Mouse (Mus musculus) gastrocnemius, postnatal 10 days (tissue): Measurements from ENCODE around the gene Arhgap10. TPM values are rescaled to one million over a fixed set of nuclear protein-coding genes. Genes with fewer than 3 reads are reported as not detected.

ENCODE experiments used
- DNase-seq: peaks from one replicate; pipeline ENCODE4 v3.0.0; 2021; ENCODE audit warnings: mixed read lengths
- long read RNA-seq, 2 experiments: library from polyadenylated mRNA; stranded (forward); transcript quantifications; one replicate each; pipeline ENCODE4 v2.0.0; 2021
- total RNA-seq, 2 experiments: library from RNA; stranded (reverse); gene quantifications; 2 replicates each; pipeline ENCODE4 v1.2.3; 2021

The Arhgap10 gene
- 10 to 100 TPM; 56.8 to 57.2 TPM for total RNA-seq
- long read RNA-seq, experiment 1, transcript Arhgap10-201 (23 exons, 3,084 nt): major isoform, 32 of 60 reads
- long read RNA-seq, experiment 1, partial matches to known transcripts: 6 of 60 reads
- long read RNA-seq, experiment 1, other reads (novel, unspliced or antisense): 19 of 60 reads
- long read RNA-seq, experiment 2, transcript Arhgap10-201 (23 exons, 3,084 nt): major isoform, 21 of 45 reads
- long read RNA-seq, experiment 2, partial matches to known transcripts: 6 of 45 reads
- long read RNA-seq, experiment 2, other reads (novel, unspliced or antisense): 13 of 45 reads

DNA sequence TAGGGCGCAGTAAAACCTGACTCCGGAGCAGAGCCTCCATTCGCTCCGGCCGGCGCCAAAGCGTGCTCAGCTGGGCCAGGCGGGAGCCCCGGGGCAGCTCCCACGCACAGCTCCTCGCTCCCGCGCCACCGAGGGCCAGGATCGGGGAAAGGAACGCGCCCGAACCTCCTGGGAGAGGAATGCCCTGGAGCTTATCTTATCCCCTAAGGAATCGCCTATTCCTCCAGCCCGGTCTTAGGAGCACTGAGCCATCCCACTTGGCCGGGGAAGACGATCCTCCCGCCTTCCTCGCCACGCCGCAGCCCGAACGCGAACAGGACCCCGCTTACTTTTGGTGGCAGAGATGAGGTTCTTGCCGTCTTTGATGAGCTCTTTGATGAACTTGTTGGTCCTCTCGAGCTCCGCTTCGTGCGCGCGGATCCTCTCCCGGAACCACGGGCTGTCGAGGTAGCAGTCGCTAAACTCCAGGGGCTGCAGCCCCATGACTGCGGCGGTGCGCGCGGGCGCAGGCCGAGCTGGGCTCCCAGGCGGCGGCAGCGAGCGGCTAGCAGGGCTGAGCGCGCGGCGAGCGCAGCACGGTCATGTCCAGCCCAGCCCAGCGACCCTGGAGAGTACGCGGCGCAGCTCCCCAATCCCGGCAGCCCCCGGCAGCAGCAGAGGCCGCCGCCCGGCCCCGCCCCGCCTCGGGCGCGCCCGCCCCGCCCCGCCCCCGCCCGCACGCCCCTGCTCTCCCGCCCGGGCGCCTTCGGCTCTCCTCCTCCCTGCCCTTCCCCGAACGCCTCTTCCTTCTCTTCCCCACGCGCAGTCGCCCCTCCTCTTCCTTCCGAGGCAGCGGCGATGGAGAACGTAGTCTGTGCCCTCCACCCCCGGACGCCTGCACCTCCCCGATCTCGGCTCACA, at the start of gene Arhgap10:
Arhgap10 (minus strand) TSS at position 653 of the 900 bp plus-strand sequence.
- peak; percentile 81 for DNase-seq

GRCm38 (mm10) chr8:77561441-77561840, 43.7 kb upstream of the Arhgap10 start:
- DNase-seq: no peak

DNA sequence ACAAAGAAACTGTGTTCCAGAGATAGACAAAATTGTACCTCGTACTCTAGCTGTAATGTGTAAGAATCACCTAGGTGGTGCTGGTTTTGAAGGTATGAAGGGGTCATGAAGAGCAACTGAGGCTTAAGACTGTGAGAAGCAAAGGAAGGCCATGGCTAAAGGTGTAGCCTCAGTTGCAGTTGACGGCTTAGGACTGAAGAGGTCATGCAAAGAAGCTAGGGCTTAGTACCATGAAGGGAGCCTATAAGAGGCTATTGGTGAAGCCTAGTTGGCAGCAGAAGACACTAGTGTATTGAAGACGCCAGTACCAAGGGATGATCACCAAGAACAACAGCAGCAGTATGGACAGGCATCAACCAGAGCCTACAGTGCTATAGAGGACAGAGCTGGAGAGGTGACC, 34.7 kb upstream of the Arhgap10 start:
- DNase-seq: no peak

GRCm38 (mm10) chr8:77549881-77550580, 32.3 kb upstream of the Arhgap10 start:
- no peak for DNase-seq

- DNase-seq: peak; percentile 96
These were observed 31.5 kb upstream of the Arhgap10 start, which contains the start of gene Prmt9 for GRCm38 (mm10) chr8:77549121-77549706. Gene Prmt9 (plus strand): TSS chr8:77549397.

- no peak for DNase-seq
These were observed 27.9 kb upstream of the Arhgap10 start for GRCm38 (mm10) chr8:77545616-77546015.

GRCm38 (mm10) chr8:77544428-77544827, 26.7 kb upstream of the Arhgap10 start:
- DNase-seq: no peak

DNA sequence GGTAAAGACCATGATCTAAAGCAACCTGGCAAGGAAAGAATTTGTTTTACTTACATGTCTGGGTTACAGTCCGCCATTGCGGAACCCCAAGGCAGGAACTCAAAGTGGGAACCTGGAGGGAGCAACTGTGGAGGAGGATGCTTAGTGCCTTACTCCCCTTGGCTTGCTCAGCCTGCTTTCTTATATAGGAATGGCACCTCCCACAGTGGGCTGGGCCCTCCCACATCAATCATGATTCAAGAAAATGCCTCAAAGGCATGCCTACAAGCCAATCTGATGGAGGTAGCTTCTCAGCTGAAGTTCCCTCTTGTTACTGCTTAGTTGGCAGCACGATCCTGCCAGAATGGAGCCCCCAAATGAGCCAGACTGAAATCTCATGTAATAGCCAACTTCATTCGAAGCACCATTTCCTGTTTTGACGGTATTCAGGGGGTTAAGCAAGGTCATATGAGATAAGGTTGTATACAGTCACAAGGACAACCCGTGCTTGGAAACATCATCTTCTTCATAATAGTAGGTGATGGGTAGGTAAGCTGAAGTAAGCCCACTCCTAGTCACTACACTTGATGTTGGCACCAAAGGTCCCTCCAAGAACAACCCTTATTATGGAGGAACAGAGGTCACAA, 25.5 kb upstream of the Arhgap10 start:
- no peak for DNase-seq

DNA sequence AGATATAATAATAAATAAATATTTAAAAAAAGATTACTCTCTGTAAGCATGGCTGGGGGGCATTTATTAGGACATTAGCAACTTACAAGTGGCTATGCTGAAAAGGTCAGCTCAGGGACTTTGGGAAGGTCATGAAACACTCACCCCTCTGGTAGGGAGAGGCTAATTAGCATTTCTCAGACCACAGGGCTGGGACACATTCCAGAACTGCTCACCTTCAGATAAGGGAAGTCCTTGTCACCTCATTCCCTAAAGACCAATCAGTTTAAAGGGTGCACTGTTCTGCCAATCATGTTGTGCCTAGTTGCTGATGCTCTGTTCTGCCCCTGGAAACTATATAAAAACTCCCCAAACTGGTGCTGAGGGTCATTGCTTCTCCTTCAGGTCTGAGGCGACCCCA, 20.5 kb upstream of the Arhgap10 start:
- no peak for DNase-seq

DNA sequence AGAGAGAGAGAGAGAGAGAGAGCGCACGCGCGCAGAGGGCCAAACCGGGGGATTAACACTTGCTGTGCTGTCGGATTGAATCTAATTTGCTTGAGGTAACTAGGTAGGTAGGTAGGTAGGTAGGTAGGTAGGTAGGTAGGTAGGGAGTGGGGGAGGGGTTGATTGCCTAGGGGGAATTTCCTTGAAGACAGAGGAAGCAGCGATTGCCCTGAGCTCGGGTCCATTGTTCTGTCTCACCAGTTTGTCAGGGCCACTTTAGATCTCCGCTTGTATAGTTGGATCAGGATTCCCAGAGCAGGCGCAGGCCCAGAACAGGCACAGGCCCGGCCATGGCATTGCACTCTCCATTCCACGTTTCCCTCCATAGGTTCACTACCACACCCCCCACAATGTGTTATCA, 19.1 kb upstream of the Arhgap10 start:
- no peak for DNase-seq

- DNase-seq: peak; percentile 46
These were observed 17.4 kb upstream of the Arhgap10 start for GRCm38 (mm10) chr8:77535026-77535595.

DNA sequence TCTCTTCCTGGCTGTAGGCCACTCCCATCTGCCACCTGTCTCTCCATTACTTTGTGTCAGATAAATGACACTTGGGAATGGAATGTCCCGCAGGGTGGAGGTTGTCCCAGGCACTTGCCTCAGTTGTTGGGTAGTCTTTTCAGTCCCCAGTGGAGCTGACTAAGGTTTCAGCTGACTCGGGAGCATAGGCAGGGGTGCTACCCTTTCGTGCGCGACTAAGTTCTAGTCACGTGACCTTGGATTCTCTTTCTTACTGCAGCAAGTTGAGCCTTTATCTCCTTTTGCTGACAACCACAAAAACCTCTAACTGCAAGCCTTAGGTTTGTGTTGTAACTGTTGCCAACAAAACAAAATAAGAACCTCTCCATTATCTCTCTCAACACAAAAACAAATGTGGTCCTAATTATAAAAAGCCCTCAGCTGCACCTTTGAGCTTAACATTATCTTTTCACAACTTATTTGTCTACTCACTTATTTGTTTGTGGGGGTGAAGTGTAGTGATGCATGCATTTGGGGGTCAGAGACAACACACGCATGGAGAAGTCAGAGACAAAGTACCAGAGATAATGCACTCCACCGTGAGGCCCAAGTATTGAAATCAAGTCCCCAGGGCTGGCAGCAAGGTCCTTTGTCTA, 16.7 kb upstream of the Arhgap10 start:
- DNase-seq: no peak

- no peak for DNase-seq
These were observed 8.4 kb upstream of the Arhgap10 start for GRCm38 (mm10) chr8:77526130-77526529.

DNA sequence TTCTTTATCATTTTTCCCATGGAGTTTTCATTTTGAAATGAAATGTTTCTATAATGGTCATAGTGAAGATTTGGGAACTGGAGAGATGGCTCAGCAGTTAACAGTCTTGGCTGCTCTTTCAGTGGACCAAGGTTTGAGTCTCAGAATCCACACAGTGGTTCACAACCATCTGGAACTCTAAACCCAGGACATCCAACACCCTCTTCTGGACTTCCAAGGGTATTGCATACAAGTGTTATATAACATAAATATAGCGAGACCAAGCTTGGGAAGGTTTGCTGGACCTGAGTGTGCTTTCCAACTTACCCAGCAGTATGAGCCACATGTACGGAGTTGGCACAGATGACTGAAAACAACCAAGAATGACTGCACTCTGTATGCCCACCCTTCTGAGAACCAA, 7.2 kb upstream of the Arhgap10 start:
- DNase-seq: no peak

- DNase-seq: no peak
These were observed 6.4 kb upstream of the Arhgap10 start for GRCm38 (mm10) chr8:77524018-77524615.

DNA sequence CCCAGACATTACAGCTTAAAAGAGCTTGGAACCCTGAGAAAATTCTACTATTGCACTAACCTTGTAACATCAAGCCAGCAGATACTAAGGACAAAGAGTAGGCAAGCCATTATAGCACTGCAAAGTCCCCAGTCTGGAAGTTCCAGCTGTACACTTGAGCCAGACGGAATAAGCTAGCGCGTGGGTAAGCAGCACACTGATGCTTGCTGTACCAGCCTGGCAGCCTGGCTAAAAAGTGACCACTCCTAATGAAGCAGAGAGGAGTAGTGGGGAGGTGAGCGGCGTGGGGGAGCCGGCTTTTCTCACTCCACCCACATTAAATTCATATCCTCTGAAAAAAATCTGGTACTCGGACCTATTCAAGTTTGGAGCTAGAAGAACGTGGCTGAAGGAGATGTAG, 5.2 kb upstream of the Arhgap10 start:
- DNase-seq: no peak

- DNase-seq: no peak
These were observed 3.5 kb upstream of the Arhgap10 start for GRCm38 (mm10) chr8:77521028-77521785.

DNA sequence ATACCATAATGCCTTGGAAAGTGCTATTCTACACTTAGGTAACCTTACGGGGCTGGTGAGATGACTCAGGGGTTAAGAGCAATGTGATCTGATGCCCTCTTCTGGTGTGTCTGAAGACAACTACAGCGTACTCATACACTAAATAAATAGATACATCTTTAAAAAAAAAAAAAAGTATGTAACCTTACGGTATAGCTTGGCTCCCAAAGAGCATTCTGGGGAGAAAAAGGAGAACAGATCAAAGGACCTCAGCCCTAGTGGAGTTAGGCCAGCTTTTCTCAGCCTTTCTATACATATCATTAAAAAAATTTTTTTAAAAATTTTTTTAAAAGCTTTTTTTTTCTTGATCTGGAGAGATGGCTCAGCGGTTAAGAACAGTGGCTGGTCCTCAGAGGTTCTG, 2.8 kb upstream of the Arhgap10 start:
- no peak for DNase-seq

- DNase-seq: no peak
These were observed 705 bp upstream of the Arhgap10 start for GRCm38 (mm10) chr8:77518201-77519115.
